Mouse (Mus musculus) 416B (cell line): Measurements from ENCODE around the gene Ncdn.

Experiments
- DNase-seq: peaks from one replicate; pipeline ENCODE4 v3.0.0; 2011; ENCODE audit warnings: low read depth

Ncdn gene

GRCm38 (mm10) chr4:126753268-126754230 lies at the start of gene Ncdn, which contains the start of gene AU040320:
Gene Ncdn, minus strand, starts transcription at chr4:126753438.
Gene AU040320, plus strand, starts transcription at chr4:126753544.
- peak; percentile 97 for DNase-seq

DNA sequence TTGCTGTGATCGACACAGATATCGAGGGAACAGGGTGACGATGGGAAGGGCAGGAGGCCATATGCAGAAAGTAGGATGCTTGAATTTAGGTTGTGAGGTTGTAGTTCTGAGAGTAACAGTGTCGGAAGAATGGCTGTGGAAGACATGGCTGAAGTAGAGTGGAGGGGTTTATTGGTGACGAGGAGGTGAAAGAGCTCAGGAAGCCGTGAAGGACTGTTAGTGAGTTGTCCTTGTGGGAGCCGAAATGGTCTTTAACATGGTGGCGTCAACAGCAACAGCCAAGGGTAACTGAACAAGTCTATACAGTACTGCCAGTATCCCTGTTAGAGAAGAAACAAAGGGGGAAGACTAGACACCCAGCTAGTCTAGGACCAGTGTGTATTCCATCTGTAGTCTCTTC lies 48.9 kb upstream of the Ncdn start:
- DNase-seq, result no peak

GRCm38 (mm10) chr4:126792341-126793102 lies 39.3 kb upstream of the Ncdn start:
- no peak for DNase-seq

DNA sequence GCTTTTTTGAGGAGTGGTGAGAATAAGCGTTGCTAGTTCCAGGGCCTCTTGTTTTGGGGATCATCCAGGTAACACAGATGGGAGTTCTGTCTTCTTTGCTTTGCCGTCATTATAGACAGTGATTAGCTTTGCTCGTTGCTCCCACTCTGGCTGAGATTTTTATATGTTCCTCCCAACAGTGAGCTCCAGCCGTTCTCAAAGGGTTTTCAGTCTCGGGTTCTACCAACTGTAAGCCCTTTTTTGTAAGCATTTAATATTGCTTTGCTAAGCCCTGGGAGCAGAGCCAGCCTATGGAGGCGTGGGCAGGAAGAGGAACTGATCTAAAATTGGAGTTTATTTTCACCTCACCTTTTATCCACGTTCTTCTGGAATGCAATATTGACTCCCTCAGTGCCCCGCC lies 29.8 kb upstream of the Ncdn start:
- DNase-seq, result no peak

- no peak for DNase-seq
These were observed 29.3 kb upstream of the Ncdn start for GRCm38 (mm10) chr4:126782512-126782911.

- no peak for DNase-seq
These were observed 28.6 kb upstream of the Ncdn start for GRCm38 (mm10) chr4:126781871-126782270.

DNA sequence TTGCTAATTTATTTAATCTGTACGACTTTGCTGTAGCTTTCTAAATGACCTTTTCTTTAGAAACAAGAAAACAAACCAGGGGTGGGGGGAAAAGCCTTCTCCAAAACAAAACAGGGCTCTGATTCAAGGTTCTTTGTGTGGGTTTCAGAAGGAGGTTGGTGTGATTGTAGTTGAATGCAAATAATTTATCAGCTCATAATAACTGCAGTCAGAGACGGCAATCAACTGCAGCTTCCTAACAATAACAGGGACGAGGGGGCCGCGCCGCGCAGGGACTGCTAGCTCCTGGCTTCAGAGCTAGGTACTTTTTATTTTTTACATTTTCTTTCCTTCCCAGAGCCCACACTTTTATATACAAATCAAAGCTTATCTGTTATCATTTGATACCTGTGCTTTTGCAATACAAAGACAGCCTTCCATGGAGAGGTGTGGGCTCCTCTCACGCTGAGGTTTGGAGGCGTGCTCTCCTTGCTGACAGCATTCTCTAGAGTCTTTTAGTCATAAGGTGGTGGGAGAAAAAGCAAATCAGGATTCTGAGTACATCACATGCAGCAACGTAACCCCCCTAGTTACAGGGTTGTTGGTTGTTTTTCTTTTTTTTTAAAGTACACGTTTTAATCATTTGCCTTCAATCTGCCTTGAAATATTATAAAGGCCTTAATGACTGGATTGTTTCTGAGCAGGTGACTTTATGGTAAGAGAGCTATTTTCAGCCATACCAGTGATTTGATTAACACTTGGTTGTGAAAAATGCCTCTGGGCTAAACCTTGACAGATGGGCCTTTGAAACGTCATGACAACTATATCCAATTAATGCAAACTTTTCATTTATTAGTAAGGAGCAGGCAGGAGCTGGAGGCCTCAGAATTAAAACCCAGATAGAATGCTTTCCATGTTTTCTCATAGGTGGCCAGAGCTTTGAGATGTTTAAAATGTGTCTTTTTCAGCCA lies 26.9 kb upstream of the Ncdn start:
- no peak for DNase-seq

DNA sequence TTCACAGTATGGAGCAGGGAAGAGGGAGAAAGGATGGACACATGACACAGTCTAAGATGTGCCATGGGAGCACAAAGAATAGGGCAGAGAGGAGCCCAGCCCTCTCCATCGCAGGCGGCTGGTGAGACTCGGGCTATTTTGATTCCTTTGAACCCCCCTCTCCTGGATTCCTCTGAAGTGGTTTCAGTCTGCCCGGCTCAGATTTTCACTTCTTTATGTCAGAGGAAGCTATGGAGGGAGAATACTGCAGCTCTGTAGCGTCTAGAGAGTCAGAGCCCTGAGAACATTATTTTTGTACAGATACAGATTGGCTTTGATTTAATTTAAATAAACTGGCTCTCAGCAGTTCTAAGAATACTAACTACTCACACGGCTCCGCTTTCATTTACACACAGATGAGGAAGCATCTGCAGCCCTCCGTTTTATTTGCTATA lies 25.9 kb upstream of the Ncdn start:
- no peak for DNase-seq

GRCm38 (mm10) chr4:126775182-126775581 lies 21.9 kb upstream of the Ncdn start:
- no peak for DNase-seq

DNA sequence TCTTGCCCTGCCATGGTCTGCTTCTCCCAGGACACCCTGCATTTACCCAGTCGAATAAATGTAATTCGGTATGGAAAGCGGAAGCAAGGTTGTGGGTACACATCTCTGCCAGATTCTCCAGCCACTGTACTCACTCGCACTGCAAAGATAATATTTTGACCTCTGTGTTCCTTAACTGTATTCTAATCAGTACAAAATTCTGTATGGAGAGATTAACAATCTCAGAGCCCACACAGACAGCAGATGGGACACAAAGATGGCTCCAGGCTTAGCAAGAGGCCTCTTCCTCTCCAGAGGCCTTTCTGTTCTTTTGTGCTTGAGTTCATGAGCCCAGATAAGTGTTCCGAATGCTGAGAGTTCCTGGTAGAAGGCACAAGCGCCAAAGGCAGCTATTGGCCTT lies 20.6 kb upstream of the Ncdn start:
- no peak for DNase-seq

- peak; percentile 10 for DNase-seq
These were observed 17.6 kb upstream of the Ncdn start for GRCm38 (mm10) chr4:126770831-126771230.

DNA sequence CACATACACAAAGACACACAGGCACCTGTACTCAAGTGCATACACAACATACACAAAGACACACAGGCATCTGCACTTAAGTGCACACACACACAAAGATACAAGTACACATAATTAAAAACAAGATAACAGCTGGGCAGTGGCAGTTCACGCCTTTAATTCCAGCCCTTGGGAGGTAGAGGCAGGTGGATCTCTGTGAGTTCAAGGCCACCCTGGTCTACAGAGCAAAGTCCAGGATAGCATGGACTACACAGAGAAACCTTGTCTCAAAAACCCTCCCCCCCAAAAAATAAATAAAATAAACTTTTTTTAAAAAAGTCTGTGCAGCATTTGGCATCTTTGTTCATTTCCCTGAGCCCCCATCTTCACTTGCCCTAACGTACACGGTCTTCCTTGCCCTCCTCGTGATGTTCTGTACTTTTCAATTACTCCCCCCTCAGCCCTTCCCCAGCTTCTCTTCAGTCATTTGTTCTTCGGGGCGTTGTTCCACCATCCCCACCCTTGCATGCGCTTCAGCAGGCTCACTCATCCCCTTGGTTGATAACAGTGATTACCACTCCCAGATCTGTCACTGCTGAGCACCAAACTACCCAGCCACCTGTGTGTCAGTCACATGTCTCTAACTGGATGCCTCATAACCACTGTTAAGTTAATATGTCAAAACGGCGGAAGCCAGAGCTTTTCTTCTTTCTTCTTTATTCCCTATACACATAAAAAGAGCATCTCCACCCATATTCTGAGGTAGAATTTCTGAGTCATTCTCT lies 16.7 kb upstream of the Ncdn start:
- DNase-seq, result no peak

- no peak for DNase-seq
These were observed 10.2 kb upstream of the Ncdn start for GRCm38 (mm10) chr4:126763483-126763882.

DNA sequence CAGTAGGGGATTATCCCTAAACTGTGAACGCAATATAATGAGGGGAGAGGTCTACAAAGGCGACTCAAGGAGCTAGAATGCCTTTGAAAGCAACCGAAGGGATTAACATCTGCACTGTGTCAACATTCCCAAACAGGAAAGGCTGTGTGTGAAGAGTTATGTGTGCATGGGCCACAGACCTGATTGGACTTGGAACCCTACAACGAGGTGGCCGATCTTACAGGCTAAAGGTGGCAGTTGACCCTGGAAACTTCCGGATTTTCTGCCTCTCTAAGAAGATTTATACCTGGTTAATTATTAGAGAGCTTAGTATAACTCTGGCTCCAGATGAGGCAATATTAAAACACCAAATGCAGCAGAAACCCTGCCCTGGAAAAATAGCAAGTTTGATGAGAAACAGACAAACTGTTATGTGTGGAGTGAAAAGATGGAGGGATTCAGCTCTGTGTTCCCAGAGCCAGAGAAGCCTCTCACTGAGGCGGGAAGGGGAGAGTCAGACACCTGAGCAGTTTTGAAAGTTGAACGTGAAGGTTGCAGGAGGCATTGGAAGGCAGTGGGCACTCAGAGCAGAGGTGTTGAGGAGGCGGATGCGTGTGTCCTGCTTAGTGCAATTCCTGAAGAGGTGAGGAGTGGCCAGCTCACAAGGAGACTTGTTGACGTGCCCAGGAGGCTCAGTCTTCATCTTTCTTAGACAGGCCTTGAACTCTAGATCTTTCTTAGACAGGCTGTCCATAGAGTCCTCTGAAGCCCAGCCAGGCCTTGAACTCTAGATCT lies 9.5 kb upstream of the Ncdn start:
- no peak for DNase-seq

GRCm38 (mm10) chr4:126759435-126759834 lies 6.2 kb upstream of the Ncdn start:
- peak; percentile 45 for DNase-seq

DNA sequence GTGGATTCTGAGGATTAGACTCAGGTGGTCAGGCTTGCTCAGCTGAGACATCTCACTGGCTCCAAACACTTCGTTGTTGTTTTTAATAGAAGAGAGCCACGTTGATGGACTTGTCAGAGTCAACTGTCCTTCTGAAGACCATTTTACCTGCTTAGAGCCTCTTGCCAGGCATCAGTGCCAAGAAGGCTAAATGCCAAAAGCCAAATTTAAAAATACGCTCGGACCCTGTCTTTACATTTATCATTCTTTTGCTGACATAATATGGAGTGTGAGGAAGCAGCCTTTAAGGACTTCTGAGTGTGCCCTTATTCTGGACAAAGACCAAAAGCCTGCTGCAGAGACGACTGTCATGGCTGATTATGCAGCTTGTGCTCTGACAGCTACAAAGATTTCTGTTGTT lies 5.1 kb upstream of the Ncdn start:
- DNase-seq, result no peak

GRCm38 (mm10) chr4:126756766-126757165 lies 3.5 kb upstream of the Ncdn start:
- no peak for DNase-seq

GRCm38 (mm10) chr4:126754736-126755374 lies 1.6 kb upstream of the Ncdn start:
- DNase-seq, result no peak

DNA sequence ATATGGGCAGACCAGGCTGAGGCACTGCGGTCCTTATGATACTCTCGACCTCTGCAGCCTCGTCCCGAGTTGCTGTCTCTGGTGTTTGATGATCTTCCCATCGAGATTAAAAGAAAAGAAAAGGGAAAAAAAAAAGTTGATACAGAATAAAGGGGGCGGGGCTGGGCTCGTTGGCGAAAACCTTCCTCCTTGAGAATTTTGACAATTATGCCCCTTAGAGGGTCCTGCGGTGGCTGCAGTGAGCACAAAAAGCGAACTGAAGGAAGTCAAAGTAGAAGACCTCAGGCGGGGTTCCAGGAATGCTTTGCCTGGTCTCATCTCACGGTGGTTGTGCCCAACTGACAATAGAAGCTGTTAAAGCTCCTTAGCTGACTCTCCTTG lies 983 bp upstream of the Ncdn start:
- peak; percentile 22 for DNase-seq
